Mouse (Mus musculus): ENCODE results near the gene Snx17. TPM values are rescaled to one million over a fixed set of nuclear protein-coding genes. Genes with fewer than 3 reads are reported as not detected.

Snx17 gene
- polyA plus RNA-seq, 1 experiment from 2014 or later = 158 TPM

DNA sequence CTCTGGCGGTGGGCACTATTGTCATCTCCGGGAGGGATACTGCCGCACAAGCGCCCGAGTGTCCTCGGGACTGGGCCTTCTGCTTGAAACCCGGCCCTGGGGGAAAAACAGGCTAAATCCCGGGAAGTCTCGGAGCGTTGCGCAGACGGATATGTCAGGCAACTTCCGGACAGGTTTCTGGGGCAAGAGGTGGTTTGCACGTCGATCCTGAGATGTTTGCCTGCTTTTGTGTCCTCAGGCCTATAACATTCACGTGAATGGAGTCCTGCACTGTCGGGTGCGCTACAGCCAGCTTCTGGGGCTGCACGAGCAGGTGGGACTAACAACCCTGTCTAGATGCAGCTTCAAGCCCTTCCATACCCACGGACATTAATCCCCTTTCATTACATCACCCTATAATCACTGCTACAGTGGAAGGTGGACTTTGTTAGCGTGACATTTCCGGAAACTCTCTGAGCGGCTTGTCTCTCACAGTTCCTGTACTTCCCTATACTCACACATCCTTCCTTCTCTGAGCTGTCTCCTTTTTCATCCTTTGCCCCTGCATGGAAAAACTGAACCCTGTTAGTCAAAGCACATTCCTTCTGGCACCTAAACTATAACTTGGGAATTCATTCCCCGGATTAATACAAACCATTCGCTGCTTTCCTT lies 729 bp downstream of the Snx17 start:
- DNase-seq (ENCODE audit: low spot score) (peak; percentile 13), ATAC-seq (replicated peaks; ENCODE audit: insufficient number of reproducible peaks, low FRiP score, low TSS enrichment, low read depth) (peak; percentile 3; the same call in 1 of the 2 replicates)
- H3K27me3 ChIP-seq (ENCODE audit: control insufficient read depth, insufficient read depth, low read length) = no peaks in the 10 kb centered on the region
- 11% methylated on average over 25 of the region's 25 CpGs for WGBS
- H3K27ac ChIP-seq (replicated peaks; ENCODE audit: low read depth, low read length) = no peak overlapping the region; the same call in 1 of the 2 replicates
- peaks cover 18% of the 10 kb centered on the region for H3K36me3 ChIP-seq (replicated peaks; ENCODE audit: control insufficient read depth, insufficient read depth, low read depth, low read length)
- H3K9me3 ChIP-seq (replicated peaks; ENCODE audit: control insufficient read depth, low read length) = no peaks in the 10 kb centered on the region
- peak overlapping the region; percentile 86 for H3K9ac ChIP-seq (replicated peaks; ENCODE audit: low read length)
- 0 out of 2 replicates have a peak, but pooled peaks cover 2% of the 10 kb centered on the region for H3K4me1 ChIP-seq (ENCODE audit: control insufficient read depth, insufficient read depth, low read length)
- peak overlapping the region; percentile 75 for H3K4me3 ChIP-seq (ENCODE audit: low read depth, low read length)
- H3K4me2 ChIP-seq (ENCODE audit: low read depth, low read length) = peak overlapping the region; percentile 70

DNA sequence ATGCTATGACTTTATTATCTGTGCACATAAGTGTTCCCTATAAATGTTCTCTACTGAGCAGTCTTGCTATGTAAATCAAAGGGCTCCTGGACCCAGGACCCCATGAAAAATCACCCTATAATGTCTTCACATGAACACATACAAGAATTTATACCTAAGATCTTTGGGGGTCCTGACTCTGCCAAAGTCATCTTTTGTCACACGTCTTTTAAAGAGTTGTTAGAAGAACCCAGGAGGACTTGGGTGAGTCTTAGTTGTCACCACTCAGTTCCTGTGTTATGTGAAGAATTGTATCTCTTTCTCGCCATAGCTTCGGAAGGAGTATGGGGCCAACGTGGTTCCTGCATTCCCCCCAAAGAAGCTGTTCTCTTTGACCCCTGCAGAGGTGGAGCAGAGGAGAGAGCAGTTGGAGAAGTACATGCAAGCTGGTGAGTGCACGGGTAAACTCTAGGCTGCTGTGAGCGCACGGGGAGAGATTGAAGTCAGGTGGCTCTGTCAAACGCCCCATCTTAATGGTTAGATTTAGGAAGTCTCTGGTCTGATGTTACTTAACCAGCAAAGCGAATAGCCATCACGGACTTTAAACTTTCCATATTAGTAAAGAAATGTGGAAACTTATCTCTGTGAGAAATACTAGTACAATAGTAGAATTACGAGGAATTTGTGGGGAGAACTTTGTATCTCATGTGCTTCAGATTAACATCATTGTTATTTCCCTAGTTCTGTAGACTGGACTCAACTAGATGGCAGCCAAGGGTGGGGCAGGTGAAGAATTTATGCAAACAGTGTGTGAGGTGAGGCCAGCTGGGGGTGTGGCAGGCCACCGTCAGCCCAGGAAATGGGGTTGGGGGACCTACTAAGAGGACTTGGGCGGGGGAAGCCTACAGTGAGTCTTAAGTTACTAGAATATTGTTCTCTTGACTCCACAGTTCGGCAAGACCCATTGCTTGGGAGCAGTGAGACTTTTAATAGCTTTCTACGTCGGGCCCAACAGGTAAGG lies 1.8 kb downstream of the Snx17 start:
- no peak overlapping the region for H3K27ac ChIP-seq (replicated peaks; ENCODE audit: low read depth, low read length)
- no peak overlapping the region for H3K4me3 ChIP-seq (ENCODE audit: low read depth, low read length)
- no peaks in the 10 kb centered on the region for H3K9me3 ChIP-seq (replicated peaks; ENCODE audit: control insufficient read depth, low read length)
- DNase-seq (ENCODE audit: low spot score) (no peak), ATAC-seq (replicated peaks; ENCODE audit: insufficient number of reproducible peaks, low FRiP score, low TSS enrichment, low read depth) (no peak)
- no peaks in the 10 kb centered on the region for H3K27me3 ChIP-seq (ENCODE audit: control insufficient read depth, insufficient read depth, low read length)
- WGBS = 91% methylated on average over 16 of the region's 16 CpGs
- H3K4me1 ChIP-seq (ENCODE audit: control insufficient read depth, insufficient read depth, low read length) = 0 out of 2 replicates have a peak, but pooled peaks cover 2% of the 10 kb centered on the region
- no peak overlapping the region for H3K9ac ChIP-seq (replicated peaks; ENCODE audit: low read length)
- no peak overlapping the region for H3K4me2 ChIP-seq (ENCODE audit: low read depth, low read length)
- H3K36me3 ChIP-seq (replicated peaks; ENCODE audit: control insufficient read depth, insufficient read depth, low read depth, low read length) = peaks cover 20% of the 10 kb centered on the region

DNA sequence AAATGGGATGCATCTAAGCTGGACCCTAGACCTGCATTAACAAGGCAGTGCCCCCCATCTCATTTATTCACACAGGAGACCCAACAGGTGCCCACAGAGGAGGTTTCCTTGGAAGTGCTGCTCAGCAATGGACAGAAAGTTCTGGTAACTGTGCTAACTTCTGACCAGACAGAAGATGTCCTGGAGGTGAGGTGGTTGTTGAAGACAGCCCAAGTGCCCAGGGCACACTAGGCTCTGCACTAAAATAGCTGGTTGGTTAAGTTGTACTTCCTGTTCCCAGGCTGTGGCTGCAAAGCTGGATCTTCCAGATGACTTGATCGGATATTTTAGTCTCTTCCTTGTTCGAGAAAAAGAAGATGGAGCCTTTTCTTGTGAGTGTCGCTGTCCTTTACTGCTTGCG lies 2.6 kb downstream of the Snx17 start:
- Histone ChIP-seq H3K27me3 (ENCODE audit: control insufficient read depth, insufficient read depth, low read length) (no peaks in the 10 kb centered on the region), H3K27ac (replicated peaks; ENCODE audit: low read depth, low read length) (no peak overlapping the region), H3K4me1 (ENCODE audit: control insufficient read depth, insufficient read depth, low read length) (0 out of 2 replicates have a peak, but pooled peaks cover 2% of the 10 kb centered on the region), H3K4me3 (ENCODE audit: low read depth, low read length) (no peak overlapping the region), H3K4me2 (ENCODE audit: low read depth, low read length) (no peak overlapping the region), H3K36me3 (replicated peaks; ENCODE audit: control insufficient read depth, insufficient read depth, low read depth, low read length) (peaks cover 27% of the 10 kb centered on the region), H3K9me3 (replicated peaks; ENCODE audit: control insufficient read depth, low read length) (peaks cover 5% of the 10 kb centered on the region), H3K9ac (replicated peaks; ENCODE audit: low read length) (no peak overlapping the region)
- no peak for DNase-seq (ENCODE audit: low spot score)
- WGBS = 94% methylated on average over 4 of the region's 4 CpGs
- ATAC-seq (replicated peaks; ENCODE audit: insufficient number of reproducible peaks, low FRiP score, low TSS enrichment, low read depth) = no peak

DNA sequence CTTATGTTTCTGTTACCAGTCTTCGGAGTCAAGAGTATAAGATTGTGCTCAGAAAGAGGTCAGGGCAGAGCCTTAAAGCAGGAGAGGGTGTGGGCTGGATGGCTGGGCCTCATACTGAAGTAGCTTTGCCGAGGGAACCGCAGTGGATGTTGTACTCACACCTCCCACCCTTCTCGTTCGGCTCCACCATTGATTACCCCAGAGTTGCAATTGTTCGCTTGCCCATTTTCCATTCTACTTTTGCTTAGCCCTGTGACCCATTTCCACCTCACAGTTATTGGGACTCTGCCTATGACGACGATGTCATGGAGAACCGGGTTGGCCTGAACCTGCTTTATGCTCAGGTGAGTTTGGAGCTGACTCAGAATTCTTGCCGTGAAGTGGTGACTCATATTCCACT lies 3.2 kb downstream of the Snx17 start:
- no peak overlapping the region for H3K4me2 ChIP-seq (ENCODE audit: low read depth, low read length)
- peaks cover 5% of the 10 kb centered on the region for H3K9me3 ChIP-seq (replicated peaks; ENCODE audit: control insufficient read depth, low read length)
- ATAC-seq (replicated peaks; ENCODE audit: insufficient number of reproducible peaks, low FRiP score, low TSS enrichment, low read depth) (no peak), DNase-seq (ENCODE audit: low spot score) (no peak)
- H3K36me3 ChIP-seq (replicated peaks; ENCODE audit: control insufficient read depth, insufficient read depth, low read depth, low read length) = peaks cover 27% of the 10 kb centered on the region
- no peak overlapping the region for H3K9ac ChIP-seq (replicated peaks; ENCODE audit: low read length)
- H3K4me1 ChIP-seq (ENCODE audit: control insufficient read depth, insufficient read depth, low read length) = 0 out of 2 replicates have a peak, but pooled peaks cover 2% of the 10 kb centered on the region
- H3K27ac ChIP-seq (replicated peaks; ENCODE audit: low read depth, low read length) = no peak overlapping the region
- 95% methylated on average over 10 of the region's 10 CpGs for WGBS
- H3K27me3 ChIP-seq (ENCODE audit: control insufficient read depth, insufficient read depth, low read length) = no peaks in the 10 kb centered on the region
- H3K4me3 ChIP-seq (ENCODE audit: low read depth, low read length) = no peak overlapping the region

- H3K4me1 ChIP-seq (ENCODE audit: control insufficient read depth, insufficient read depth, low read length) = no peaks in the 10 kb centered on the region
- H3K27me3 ChIP-seq (ENCODE audit: control insufficient read depth, insufficient read depth, low read length) = no peaks in the 10 kb centered on the region
- H3K4me3 ChIP-seq (ENCODE audit: low read depth, low read length) = no peak overlapping the region
- no peak for ATAC-seq (replicated peaks; ENCODE audit: insufficient number of reproducible peaks, low FRiP score, low TSS enrichment, low read depth)
- peaks cover 27% of the 10 kb centered on the region for H3K36me3 ChIP-seq (replicated peaks; ENCODE audit: control insufficient read depth, insufficient read depth, low read depth, low read length)
- H3K4me2 ChIP-seq (ENCODE audit: low read depth, low read length) = no peak overlapping the region
- H3K9ac ChIP-seq (replicated peaks; ENCODE audit: low read length) = no peak overlapping the region
- WGBS = 89% methylated on average over 12 of the region's 12 CpGs
- H3K9me3 ChIP-seq (replicated peaks; ENCODE audit: control insufficient read depth, low read length) = peaks cover 5% of the 10 kb centered on the region
- DNase-seq (ENCODE audit: low spot score) = no peak
- H3K27ac ChIP-seq (replicated peaks; ENCODE audit: low read depth, low read length) = no peak overlapping the region
These were observed 4.0 kb downstream of the Snx17 start for GRCm38 (mm10) chr5:31197072-31197471.

GRCm38 (mm10) chr5:31198170-31198569 lies 5.1 kb downstream of the Snx17 start:
- H3K9ac ChIP-seq (replicated peaks; ENCODE audit: low read length) = no peak overlapping the region
- no peak for DNase-seq (ENCODE audit: low spot score)
- no peak for ATAC-seq (replicated peaks; ENCODE audit: insufficient number of reproducible peaks, low FRiP score, low TSS enrichment, low read depth)
- H3K4me3 ChIP-seq (ENCODE audit: low read depth, low read length) = no peak overlapping the region
- H3K9me3 ChIP-seq (replicated peaks; ENCODE audit: control insufficient read depth, low read length) = peaks cover 5% of the 10 kb centered on the region
- H3K4me2 ChIP-seq (ENCODE audit: low read depth, low read length) = no peak overlapping the region
- 89% methylated on average over 9 of the region's 9 CpGs for WGBS
- H3K27me3 ChIP-seq (ENCODE audit: control insufficient read depth, insufficient read depth, low read length) = no peaks in the 10 kb centered on the region
- no peaks in the 10 kb centered on the region for H3K4me1 ChIP-seq (ENCODE audit: control insufficient read depth, insufficient read depth, low read length)
- H3K36me3 ChIP-seq (replicated peaks; ENCODE audit: control insufficient read depth, insufficient read depth, low read depth, low read length) = peaks cover 32% of the 10 kb centered on the region
- H3K27ac ChIP-seq (replicated peaks; ENCODE audit: low read depth, low read length) = no peak overlapping the region

GRCm38 (mm10) chr5:31198616-31199320 lies 5.7 kb downstream of the Snx17 start:
- H3K9me3 ChIP-seq (replicated peaks; ENCODE audit: control insufficient read depth, low read length) = peaks cover 5% of the 10 kb centered on the region
- H3K27ac ChIP-seq (replicated peaks; ENCODE audit: low read depth, low read length) = no peak overlapping the region
- WGBS = 87% methylated on average over 5 of the region's 5 CpGs
- ATAC-seq (replicated peaks; ENCODE audit: insufficient number of reproducible peaks, low FRiP score, low TSS enrichment, low read depth) (no peak), DNase-seq (ENCODE audit: low spot score) (no peak)
- H3K36me3 ChIP-seq (replicated peaks; ENCODE audit: control insufficient read depth, insufficient read depth, low read depth, low read length) = peaks cover 34% of the 10 kb centered on the region
- no peaks in the 10 kb centered on the region for H3K27me3 ChIP-seq (ENCODE audit: control insufficient read depth, insufficient read depth, low read length)
- H3K9ac ChIP-seq (replicated peaks; ENCODE audit: low read length) = no peak overlapping the region
- H3K4me2 ChIP-seq (ENCODE audit: low read depth, low read length) = no peak overlapping the region
- H3K4me1 ChIP-seq (ENCODE audit: control insufficient read depth, insufficient read depth, low read length) = no peaks in the 10 kb centered on the region
- no peak overlapping the region for H3K4me3 ChIP-seq (ENCODE audit: low read depth, low read length)
